Mouse (Mus musculus) liver, postnatal 0 days (tissue): ENCODE data around the gene Smyd3. TPM values are rescaled to one million over a fixed set of nuclear protein-coding genes. Genes with fewer than 3 reads are reported as not detected.

ENCODE experiments used
- ATAC-seq: fragments of 200-750 bp; cut with Nextera tagmentation; 2 replicates; pipeline ENCODE4 v1.8.0; 2017; ENCODE audit warnings: mild to moderate bottlenecking, moderate library complexity
- DNase-seq: peaks from one replicate; pipeline ENCODE4 v3.0.0-alpha.2; 2016
- H3K27ac ChIP-seq: fragments of 300-500 bp; sonication (generic); 2 replicates; pipeline ENCODE4 v1.5.1; 2014; ENCODE audit warnings: antibody characterized with exemption, moderate library complexity, mild to moderate bottlenecking, low read depth
- H3K27me3 ChIP-seq: fragments of 300-500 bp; sonication (generic); 2 replicates; pipeline ENCODE4 v1.6.1; 2014; ENCODE audit warnings: low read length, control low read depth, mixed read lengths; ENCODE audit not compliant: insufficient read depth
- H3K36me3 ChIP-seq: fragments of 300-500 bp; sonication (generic); replicated peaks from 2 replicates; pipeline ENCODE4 v1.6.1; 2014; ENCODE audit warnings: mild to moderate bottlenecking, control low read depth, low read length, moderate library complexity, mixed read lengths; ENCODE audit not compliant: insufficient read depth
- H3K4me1 ChIP-seq: fragments of 300-500 bp; sonication (generic); 2 replicates; pipeline ENCODE4 v1.6.1; 2014; ENCODE audit warnings: antibody characterized with exemption, mild to moderate bottlenecking, control low read depth; ENCODE audit not compliant: insufficient read depth
- H3K4me2 ChIP-seq: fragments of 300-500 bp; sonication (generic); 2 replicates; pipeline ENCODE4 v1.6.1; 2014; ENCODE audit warnings: low read depth, mild to moderate bottlenecking, low read length, moderate library complexity, mixed read lengths
- H3K4me3 ChIP-seq: fragments of 300-500 bp; sonication (generic); 2 replicates; pipeline ENCODE4 v1.5.1; 2014; ENCODE audit warnings: low read depth, low read length
- H3K9ac ChIP-seq: fragments of 300-500 bp; sonication (generic); replicated peaks from 2 replicates; pipeline ENCODE4 v1.6.1; 2014; ENCODE audit warnings: mild to moderate bottlenecking, moderate library complexity
- H3K9me3 ChIP-seq: fragments of 300-500 bp; sonication (generic); 2 replicates; pipeline ENCODE4 v1.6.1; 2016; ENCODE audit warnings: mild to moderate bottlenecking, control low read depth, low read length, mixed read lengths
- CTCF ChIP-seq: sonication (generic); IDR thresholded peaks from 2 replicates; pipeline ENCODE4 v1.5.1; 2016; ENCODE audit warnings: antibody characterized with exemption, low read depth
- EP300 ChIP-seq: IDR thresholded peaks from 2 replicates; pipeline ENCODE4 v1.6.1; 2016; ENCODE audit warnings: antibody characterized with exemption, low read depth, mild to moderate bottlenecking
- WGBS: fragments of 180-500 bp; shearing (Covaris S2); extraction: QIAGEN DNeasy Blood & Tissue Kit; methylation state at CpG from one replicate; pipeline ENCODE4 v1.1.7; 2014; ENCODE audit not compliant: insufficient replicate concordance; 5-methylcytosine and 5-hydroxymethylcytosine counted together
- polyA plus RNA-seq: library from polyadenylated mRNA; unstranded; fragments of >200 nt; fragmentation: Nextera tagmentation; extraction: Ambion mirVana; gene quantifications from 2 replicates; pipeline ENCODE4 v1.2.1, GENCODE M21; 2015

Gene Smyd3
- polyA plus RNA-seq, 1 experiment from 2014 or later = 5.1 TPM

DNA sequence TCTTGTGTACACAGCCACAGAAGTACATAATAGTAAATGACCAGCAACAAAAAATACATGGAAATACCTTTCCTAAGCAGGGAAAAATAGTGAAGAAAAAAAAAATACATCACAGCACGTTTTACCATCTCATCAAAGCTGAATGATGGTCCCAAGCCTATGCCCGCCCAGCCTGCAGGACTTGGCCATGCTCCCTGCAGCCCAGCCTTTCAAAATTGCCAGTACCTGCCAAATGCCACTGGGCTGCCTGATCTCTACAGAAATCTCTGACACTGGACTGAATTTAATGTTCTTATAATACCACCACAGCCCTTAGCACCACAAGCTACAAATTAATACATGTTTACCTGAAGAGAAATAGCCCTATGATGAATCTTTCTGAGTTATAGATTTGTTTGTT lies 133.5 kb downstream of the Smyd3 start:
- H3K36me3 ChIP-seq = no peaks in the 10 kb centered on the region
- TF ChIP-seq CTCF (no peak), EP300 (no peak)
- no peak overlapping the region for H3K27ac ChIP-seq
- H3K4me1 ChIP-seq = peaks cover 4% of the 10 kb centered on the region; the same call in 1 of the 2 replicates
- H3K4me2 ChIP-seq = no peak overlapping the region
- H3K4me3 ChIP-seq = no peak overlapping the region
- no peaks in the 10 kb centered on the region for H3K9me3 ChIP-seq
- DNase-seq (no peak), ATAC-seq (no peak)
- H3K9ac ChIP-seq = no peak overlapping the region
- H3K27me3 ChIP-seq = no peaks in the 10 kb centered on the region
- 61% methylated on average over 2 of the region's 2 CpGs for WGBS

DNA sequence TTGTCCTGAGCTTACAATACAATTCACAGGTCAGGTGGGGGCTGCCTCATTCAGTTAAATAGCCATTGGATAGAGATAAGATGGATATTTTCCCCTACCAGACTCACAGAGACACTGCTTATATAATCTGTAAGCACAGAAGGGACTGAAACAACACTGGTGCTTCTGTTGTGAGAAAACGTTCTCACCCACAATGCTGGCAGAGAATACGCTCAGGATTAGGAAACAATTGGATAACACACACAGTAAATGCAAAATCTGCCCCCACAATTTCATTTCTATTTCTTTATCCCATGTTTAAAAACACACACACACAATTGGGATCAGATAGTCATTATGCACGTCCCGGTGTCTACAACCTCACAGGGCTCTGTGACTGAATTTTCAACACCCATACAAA lies 139.7 kb downstream of the Smyd3 start:
- Histone ChIP-seq H3K9me3 (no peaks in the 10 kb centered on the region), H3K27ac (no peak overlapping the region), H3K27me3 (no peaks in the 10 kb centered on the region), H3K4me1 (no peaks in the 10 kb centered on the region), H3K9ac (no peak overlapping the region), H3K36me3 (no peaks in the 10 kb centered on the region), H3K4me3 (no peak overlapping the region), H3K4me2 (no peak overlapping the region)
- ATAC-seq (no peak), DNase-seq (no peak)
- TF ChIP-seq EP300 (no peak), CTCF (no peak)
- 87% methylated on average over 4 of the region's 4 CpGs for WGBS

DNA sequence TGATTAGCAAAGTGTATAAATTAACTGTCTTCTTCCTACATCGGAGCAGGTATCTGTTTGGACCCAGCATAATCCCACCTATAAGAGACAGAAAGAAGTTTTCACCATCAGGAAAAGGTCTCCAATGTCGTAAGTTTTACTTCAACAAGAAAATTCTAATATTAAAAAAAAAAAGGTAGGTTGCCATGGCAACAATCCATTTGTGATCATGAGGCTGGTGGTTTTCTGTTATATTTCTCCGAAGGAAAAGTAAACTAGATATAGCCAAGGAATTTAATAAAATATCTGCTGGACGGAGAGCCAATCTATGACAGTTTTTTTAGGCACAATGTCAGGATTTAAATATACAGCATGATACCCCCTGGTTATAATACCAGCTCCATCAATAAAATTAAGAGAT lies 142.9 kb downstream of the Smyd3 start:
- no peak overlapping the region for H3K4me2 ChIP-seq
- H3K4me1 ChIP-seq = no peaks in the 10 kb centered on the region
- H3K27ac ChIP-seq = no peak overlapping the region
- ATAC-seq (no peak), DNase-seq (no peak)
- no peaks in the 10 kb centered on the region; the same call in 1 of the 2 replicates for H3K9me3 ChIP-seq
- H3K27me3 ChIP-seq = no peaks in the 10 kb centered on the region
- no peak for TF ChIP-seq EP300
- H3K36me3 ChIP-seq = no peaks in the 10 kb centered on the region
- H3K4me3 ChIP-seq = no peak overlapping the region
- no peak overlapping the region for H3K9ac ChIP-seq
- 83% methylated on average over 4 of the region's 4 CpGs for WGBS

- Histone ChIP-seq H3K9ac (no peak overlapping the region), H3K27me3 (no peaks in the 10 kb centered on the region), H3K4me2 (no peak overlapping the region), H3K9me3 (no peaks in the 10 kb centered on the region; the same call in 1 of the 2 replicates), H3K4me1 (no peaks in the 10 kb centered on the region), H3K27ac (no peak overlapping the region), H3K36me3 (no peaks in the 10 kb centered on the region; the same call in 1 of the 2 replicates), H3K4me3 (no peak overlapping the region)
- 86% methylated on average over 11 of the region's 11 CpGs for WGBS
- ATAC-seq (no peak), DNase-seq (no peak)
- no peak for TF ChIP-seq EP300
- no peak for TF ChIP-seq CTCF
These were observed 143.9 kb downstream of the Smyd3 start for GRCm38 (mm10) chr1:179373911-179374310.

GRCm38 (mm10) chr1:179371191-179371590 lies 146.7 kb downstream of the Smyd3 start:
- DNase-seq (no peak), ATAC-seq (no peak)
- no peak for TF ChIP-seq CTCF
- TF ChIP-seq EP300 = no peak
- H3K4me2 ChIP-seq = no peak overlapping the region
- no peak overlapping the region for H3K27ac ChIP-seq
- no peaks in the 10 kb centered on the region; the same call in 1 of the 2 replicates for H3K36me3 ChIP-seq
- no peak overlapping the region for H3K4me3 ChIP-seq
- H3K27me3 ChIP-seq = no peaks in the 10 kb centered on the region
- 84% methylated on average over 3 of the region's 3 CpGs for WGBS
- no peak overlapping the region for H3K9ac ChIP-seq
- no peaks in the 10 kb centered on the region; the same call in 1 of the 2 replicates for H3K9me3 ChIP-seq
- H3K4me1 ChIP-seq = no peaks in the 10 kb centered on the region

GRCm38 (mm10) chr1:179368426-179369010 lies 149.3 kb downstream of the Smyd3 start:
- 81% methylated on average over 3 of the region's 3 CpGs for WGBS
- Histone ChIP-seq H3K36me3 (no peaks in the 10 kb centered on the region; the same call in 1 of the 2 replicates), H3K4me3 (no peak overlapping the region), H3K4me1 (no peaks in the 10 kb centered on the region), H3K27me3 (no peaks in the 10 kb centered on the region), H3K9me3 (no peaks in the 10 kb centered on the region; the same call in 1 of the 2 replicates), H3K9ac (no peak overlapping the region), H3K27ac (no peak overlapping the region), H3K4me2 (no peak overlapping the region)
- ATAC-seq (no peak), DNase-seq (no peak)
- TF ChIP-seq EP300 (no peak), CTCF (no peak)
